Mouse (Mus musculus): ENCODE data around the gene Cand2.

DNA sequence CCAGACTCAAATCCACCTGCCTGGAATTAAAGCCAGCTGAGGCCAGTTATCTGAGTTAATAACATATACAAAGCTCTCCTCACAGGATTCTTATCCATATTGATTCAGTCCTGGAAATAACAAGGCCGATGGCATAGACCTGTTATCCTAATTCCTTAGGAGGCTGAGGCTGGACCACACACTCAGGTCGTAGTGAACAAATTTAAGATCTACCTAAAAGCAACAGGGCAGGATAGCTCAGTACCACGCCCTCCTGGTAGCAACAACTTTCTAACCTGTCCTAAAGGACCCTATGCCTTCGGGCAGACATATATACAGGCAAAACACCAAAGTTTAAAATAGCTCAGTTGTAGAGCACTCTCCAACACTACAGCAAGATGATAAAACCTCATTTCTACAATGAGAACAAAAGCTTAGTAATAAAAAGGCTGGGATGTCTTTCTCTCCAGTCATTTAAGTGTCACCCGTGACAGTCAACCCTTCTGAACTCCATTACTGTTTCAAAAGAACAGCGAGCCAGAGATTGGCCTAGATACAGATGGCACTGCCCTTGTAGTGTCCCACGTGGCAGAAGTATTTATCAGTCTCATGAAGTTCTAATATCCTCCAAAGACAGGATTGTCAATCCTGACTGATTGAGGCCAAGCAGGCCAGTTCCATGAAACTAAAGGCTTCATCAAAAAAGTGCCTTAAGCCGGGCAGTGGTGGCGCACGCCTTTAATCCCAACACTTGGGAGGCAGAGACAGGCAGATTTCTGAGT lies 30.3 kb downstream of the Cand2 start:
- TF ChIP-seq CTCF (IDR thresholded peaks at IDR 0.05; ENCODE audit: control insufficient read depth, insufficient read depth, insufficient read length), result no peak
- no peak for TF ChIP-seq CEBPB (IDR thresholded peaks at IDR 0.05; ENCODE audit: low read depth)
- TF ChIP-seq USF1 (IDR thresholded peaks at IDR 0.05; ENCODE audit: low read depth), result no peak
- no peak for TF ChIP-seq FOSL1 (IDR thresholded peaks at IDR 0.05; ENCODE audit: insufficient read depth, low read length, poor library complexity, severe bottlenecking)
- TF ChIP-seq MYOD1 (IDR thresholded peaks at IDR 0.05; ENCODE audit: control insufficient read depth, insufficient read length, low read depth), result no peak

Measured in C2C12 (cell line).